Mouse (Mus musculus) heart, embryonic 16.5 days (tissue): ENCODE results near the gene Fastkd1. TPM values are rescaled to one million over a fixed set of nuclear protein-coding genes. Genes with fewer than 3 reads are reported as not detected.
"Not testable (repeated sequence)": the region's sequence is repeated elsewhere in the genome, so short reads cannot be mapped to it uniquely, and the experiment has no call there.

Experiments used
- ATAC-seq: fragments of 200-750 bp; cut with Nextera tagmentation; replicated peaks from 2 replicates; pipeline ENCODE4 v1.8.0; 2017; ENCODE audit warnings: moderate number of reproducible peaks; ENCODE audit not compliant: insufficient read depth, low FRiP score; ENCODE audit errors: extremely low read depth
- H3K27ac ChIP-seq: fragments of 300-500 bp; sonication (generic); 2 replicates; pipeline ENCODE4 v1.5.1; 2014; ENCODE audit warnings: mild to moderate bottlenecking, low read length, control low read depth, moderate library complexity
- H3K27me3 ChIP-seq: fragments of 300-500 bp; sonication (generic); 2 replicates; pipeline ENCODE4 v1.6.1; 2014; ENCODE audit warnings: low read length, mixed read lengths; ENCODE audit not compliant: control insufficient read depth, insufficient read depth
- H3K36me3 ChIP-seq: fragments of 300-500 bp; sonication (generic); 2 replicates; pipeline ENCODE4 v1.6.1; 2014; ENCODE audit not compliant: control insufficient read depth, insufficient read depth
- H3K4me1 ChIP-seq: fragments of 300-500 bp; sonication (generic); 2 replicates; pipeline ENCODE4 v1.6.1; 2014; ENCODE audit warnings: low read length, mixed read lengths; ENCODE audit not compliant: control insufficient read depth, insufficient read depth
- H3K4me2 ChIP-seq: fragments of 300-500 bp; sonication (generic); 2 replicates; pipeline ENCODE4 v1.6.1; 2014; ENCODE audit warnings: low read depth, mild to moderate bottlenecking, control low read depth, low read length
- H3K4me3 ChIP-seq: fragments of 300-500 bp; sonication (generic); 2 replicates; pipeline ENCODE4 v1.5.1; 2014; ENCODE audit warnings: mild to moderate bottlenecking, control low read depth, low read length
- H3K9ac ChIP-seq: fragments of 300-500 bp; sonication (generic); 2 replicates; pipeline ENCODE4 v1.6.1; 2014; ENCODE audit warnings: low read length, control low read depth
- H3K9me3 ChIP-seq: fragments of 300-500 bp; sonication (generic); replicated peaks from 2 replicates; pipeline ENCODE4 v1.6.1; 2016; ENCODE audit warnings: low read length; ENCODE audit not compliant: control insufficient read depth
- WGBS: fragments of 180-500 bp; shearing (Covaris S2); extraction: QIAGEN DNeasy Blood & Tissue Kit; methylation state at CpG from one replicate; pipeline ENCODE4 v1.1.7; 2014; 5-methylcytosine and 5-hydroxymethylcytosine counted together
- polyA plus RNA-seq: library from polyadenylated mRNA; unstranded; fragments of >200 nt; fragmentation: Nextera tagmentation; extraction: Ambion mirVana; gene quantifications from 2 replicates; pipeline ENCODE4 v1.2.1, GENCODE M21; 2015

The Fastkd1 gene
- polyA plus RNA-seq, 1 experiment from 2014 or later = 21.2 TPM

- no peak for ATAC-seq
- H3K4me1 ChIP-seq = peaks cover 3% of the 10 kb centered on the region; the same call in 1 of the 2 replicates
- no peak overlapping the region for H3K4me3 ChIP-seq
- H3K27ac ChIP-seq = no peak overlapping the region
- 74% methylated on average over 13 of the region's 13 CpGs for WGBS
- 0 out of 2 replicates have a peak, but pooled peaks cover 3% of the 10 kb centered on the region for H3K36me3 ChIP-seq
- H3K9ac ChIP-seq = no peak overlapping the region; the same call in 1 of the 2 replicates
- no peak overlapping the region for H3K4me2 ChIP-seq
- H3K9me3 ChIP-seq = no peaks in the 10 kb centered on the region
- no peaks in the 10 kb centered on the region for H3K27me3 ChIP-seq
Observed at GRCm38 (mm10) chr2:69663827-69664476, 49.4 kb downstream of the Fastkd1 start.

DNA sequence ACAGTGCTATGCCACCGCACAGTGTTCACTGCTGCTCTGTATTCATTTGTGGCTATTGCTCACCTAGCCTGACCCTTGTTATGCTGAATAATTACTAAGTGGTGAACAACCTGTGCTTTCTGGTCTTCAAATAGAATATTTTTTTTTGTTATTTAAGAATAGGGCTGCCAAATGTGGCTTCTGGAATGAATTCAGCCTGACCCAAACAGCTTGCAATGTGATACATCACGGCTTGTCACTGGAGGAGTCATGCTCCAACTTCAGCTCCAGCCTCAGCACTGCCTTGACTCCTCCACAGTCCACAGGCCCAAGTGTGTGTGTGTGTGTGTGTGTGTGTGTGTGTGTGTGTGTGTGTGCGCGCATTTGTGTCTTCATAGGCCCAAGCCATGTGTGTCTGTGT lies 54.0 kb downstream of the Fastkd1 start:
- Histone ChIP-seq H3K9ac (no peak overlapping the region), H3K27me3 (no peaks in the 10 kb centered on the region), H3K27ac (no peak overlapping the region), H3K4me2 (no peak overlapping the region), H3K9me3 (no peaks in the 10 kb centered on the region), H3K4me1 (no peaks in the 10 kb centered on the region), H3K4me3 (no peak overlapping the region), H3K36me3 (peaks cover 3% of the 10 kb centered on the region; the same call in 1 of the 2 replicates)
- no peak for ATAC-seq
- WGBS = 98% methylated on average over 4 of the region's 4 CpGs

- Histone ChIP-seq H3K4me3 (no peak overlapping the region), H3K27me3 (no peaks in the 10 kb centered on the region), H3K9ac (no peak overlapping the region), H3K36me3 (no peaks in the 10 kb centered on the region), H3K4me1 (peaks cover 6% of the 10 kb centered on the region; the same call in 1 of the 2 replicates), H3K4me2 (no peak overlapping the region), H3K9me3 (no peaks in the 10 kb centered on the region), H3K27ac (no peak overlapping the region)
- no peak for ATAC-seq
- 82% methylated on average over 5 of the region's 5 CpGs for WGBS
Observed at GRCm38 (mm10) chr2:69649716-69650115, 63.6 kb downstream of the Fastkd1 start.

DNA sequence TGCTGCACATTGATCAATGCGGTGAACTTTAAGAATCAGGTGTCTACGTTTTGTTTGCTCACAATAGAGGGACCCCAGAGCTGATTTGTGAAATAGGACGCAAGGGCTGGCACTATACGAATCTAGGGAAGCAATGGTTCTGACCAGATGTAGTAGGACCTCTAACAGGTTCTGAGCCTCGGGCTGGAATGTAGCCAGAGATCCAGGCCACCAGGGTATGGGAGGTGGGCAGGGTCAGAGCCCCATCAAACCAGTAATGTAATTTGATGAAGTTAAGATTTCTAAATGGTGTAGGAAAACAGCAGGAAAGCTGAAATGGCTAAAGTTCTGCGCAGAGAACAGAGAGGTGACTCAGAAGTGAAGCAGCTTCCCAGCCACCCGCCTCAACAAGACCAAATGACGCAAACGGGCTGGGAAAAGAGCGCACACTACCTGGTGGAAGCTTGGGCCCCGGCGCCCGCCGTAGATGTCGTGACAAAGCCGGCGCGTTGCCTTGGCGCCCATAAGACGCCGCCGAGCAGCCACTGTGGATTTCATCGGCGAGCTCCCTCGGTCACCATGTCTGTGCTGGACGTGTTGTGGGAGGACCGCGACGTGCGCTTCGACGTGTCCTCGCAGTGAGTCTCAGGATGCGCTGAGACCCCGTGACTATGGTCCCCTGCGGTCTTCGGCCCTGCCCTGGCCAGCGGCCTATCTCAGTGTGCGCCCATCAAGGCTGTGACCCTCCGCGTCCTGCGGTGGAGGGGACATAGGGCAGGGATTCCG lies 66.4 kb downstream of the Fastkd1 start, which contains the start of gene Bbs5:
Gene Bbs5, plus strand, starts transcription at position 446 of the 765 bp plus-strand sequence.
- peak; percentile 89 for ATAC-seq
- 3% methylated on average over 43 of the region's 43 CpGs for WGBS
- Histone ChIP-seq H3K9ac (peak within 1 kb of the TSS; percentile 83), H3K4me1 (peaks cover 6% of the 10 kb centered on the region; the same call in 1 of the 2 replicates), H3K36me3 (no peaks in the 10 kb centered on the region), H3K4me2 (peak within 1 kb of the TSS; percentile 65), H3K27ac (no peak within 1 kb of the TSS; the same call in 1 of the 2 replicates), H3K27me3 (no peaks in the 10 kb centered on the region), H3K4me3 (peak within 1 kb of the TSS; percentile 90), H3K9me3 (no peaks in the 10 kb centered on the region)

DNA sequence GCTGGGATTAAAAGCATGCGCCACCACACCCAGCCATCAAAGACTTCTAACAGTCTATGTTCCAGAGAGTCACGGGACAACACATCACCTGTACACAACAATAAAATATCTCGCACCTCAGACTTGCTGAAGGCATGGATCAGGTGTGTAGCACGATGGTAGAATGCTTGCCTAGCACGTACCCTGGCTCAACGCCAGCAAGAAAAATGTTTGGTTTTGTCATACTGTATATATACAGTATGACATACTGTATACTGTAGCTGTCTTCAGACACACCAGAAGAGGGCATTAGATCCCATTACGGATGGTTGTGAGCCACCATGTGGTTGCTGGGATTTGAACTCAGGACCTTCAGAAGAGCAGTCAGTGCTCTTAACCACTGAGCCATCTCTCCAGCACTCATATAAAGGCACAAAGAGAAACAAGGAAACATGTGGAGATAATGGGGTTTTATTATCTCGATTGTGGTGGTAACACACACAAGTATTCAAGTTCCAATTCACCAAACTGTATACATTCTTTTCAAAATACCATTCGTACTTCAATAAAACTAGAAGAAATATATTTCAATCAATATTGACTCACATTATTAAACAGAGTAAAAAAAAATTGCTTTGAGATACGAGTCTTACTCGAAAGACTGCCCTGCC lies 68.2 kb downstream of the Fastkd1 start:
- 88% methylated on average over 11 of the region's 11 CpGs for WGBS
- Histone ChIP-seq H3K4me3 (no peak overlapping the region), H3K27me3 (no peaks in the 10 kb centered on the region), H3K9ac (no peak overlapping the region), H3K4me1 (peaks cover 6% of the 10 kb centered on the region; the same call in 1 of the 2 replicates), H3K4me2 (no peak overlapping the region), H3K9me3 (no peaks in the 10 kb centered on the region), H3K36me3 (no peaks in the 10 kb centered on the region), H3K27ac (no peak overlapping the region)
- ATAC-seq = no peak

GRCm38 (mm10) chr2:69640100-69640499 lies 73.2 kb downstream of the Fastkd1 start:
- 68% methylated on average over 10 of the region's 10 CpGs for WGBS
- ATAC-seq = no peak
- Histone ChIP-seq H3K4me3 (no peak overlapping the region), H3K4me1 (0 out of 2 replicates have a peak, but pooled peaks cover 2% of the 10 kb centered on the region), H3K9me3 (0 out of 2 replicates have a peak, but pooled peaks cover 2% of the 10 kb centered on the region), H3K9ac (no peak overlapping the region), H3K36me3 (no peaks in the 10 kb centered on the region), H3K27ac (no peak overlapping the region), H3K4me2 (no peak overlapping the region), H3K27me3 (no peaks in the 10 kb centered on the region)

DNA sequence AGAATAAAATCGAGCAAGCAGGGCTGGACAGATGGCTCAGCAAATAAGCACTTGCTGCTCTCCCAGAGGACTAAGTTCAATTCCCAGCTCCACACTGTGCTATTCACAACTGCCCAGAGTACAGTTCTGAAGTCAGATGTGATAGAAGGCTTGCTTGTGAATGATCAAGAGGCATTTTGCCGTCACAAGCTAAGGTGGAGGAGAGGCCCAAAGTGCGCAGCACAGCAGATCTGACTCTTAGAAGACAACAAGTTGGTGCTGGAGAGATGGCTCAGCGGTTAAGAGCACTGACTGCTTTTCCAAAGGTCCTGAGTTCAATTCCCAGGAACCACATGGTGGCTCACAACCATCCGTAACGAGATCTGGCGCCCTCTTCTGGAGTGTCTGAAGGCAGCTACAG lies 75.3 kb downstream of the Fastkd1 start:
- not testable (repeated sequence) for ATAC-seq, H3K4me2 ChIP-seq, H3K9ac ChIP-seq, H3K27me3 ChIP-seq, H3K9me3 ChIP-seq, H3K27ac ChIP-seq, H3K4me3 ChIP-seq, H3K4me1 ChIP-seq, H3K36me3 ChIP-seq
- 68% methylated on average over 7 of the region's 7 CpGs for WGBS
